Mouse (Mus musculus): ENCODE data around the gene Rorb.
A peak's percentile ranks its signal among the peaks of the same experiment; 100 is the strongest.

Gene Rorb

DNA sequence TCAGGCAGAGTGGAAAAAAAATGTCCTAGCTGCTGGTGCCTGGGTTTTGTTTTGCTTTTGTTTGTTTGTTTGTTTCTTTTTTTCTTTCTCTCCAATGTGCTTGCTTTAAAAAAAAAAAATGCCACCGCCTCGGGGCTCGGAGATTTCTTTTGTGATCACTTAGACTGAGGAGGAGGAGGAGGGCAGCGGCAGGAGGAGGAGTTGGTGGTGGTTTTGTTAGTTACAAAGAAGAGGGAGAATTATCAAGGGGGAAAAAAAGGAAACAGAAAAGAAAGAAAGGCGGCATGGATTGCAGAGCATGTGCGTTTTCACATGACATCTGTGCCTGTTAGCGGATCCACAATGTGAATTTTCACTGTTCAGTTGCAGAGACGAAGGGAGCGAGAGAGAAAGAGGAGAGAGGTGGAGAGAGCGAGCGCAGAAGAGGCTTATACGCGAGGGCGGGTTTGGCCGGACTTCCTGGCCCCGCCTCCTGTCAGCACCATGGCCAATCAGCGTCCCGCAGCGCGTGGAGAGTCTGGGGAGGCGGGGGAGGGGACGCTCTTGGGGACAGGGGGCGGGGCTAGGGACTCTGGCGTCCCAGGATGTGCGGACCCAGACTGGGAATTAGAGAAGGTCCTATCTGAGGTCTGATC, at the start of gene Rorb:
TSS of gene Rorb (minus strand) at position 404 of the 635 bp plus-strand sequence.
- DNase-seq (ENCODE audit: extremely low read depth, insufficient read length, low spot score) = peak; percentile 85

DNA sequence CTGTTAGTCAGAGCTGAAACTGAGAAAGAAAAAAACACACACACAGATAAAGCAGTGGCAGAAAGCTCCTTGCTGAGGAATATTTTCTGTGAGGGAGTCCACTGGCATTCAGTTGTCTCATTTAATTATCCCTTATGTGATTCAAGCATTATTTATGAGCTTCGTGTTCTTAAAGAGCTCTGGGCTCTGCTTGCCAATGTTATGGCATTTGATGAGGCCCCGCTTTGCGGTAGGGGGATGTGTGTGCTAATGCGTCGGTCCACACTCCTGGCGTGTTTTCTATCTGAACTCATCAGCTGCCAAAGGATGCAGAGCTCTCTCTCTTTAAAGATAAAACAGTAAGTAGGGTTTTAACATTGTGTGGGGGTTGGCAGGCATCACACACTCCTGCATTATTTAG, 37.9 kb upstream of the Rorb start:
- no peak for DNase-seq (ENCODE audit: extremely low read depth, insufficient read length, low spot score)

DNA sequence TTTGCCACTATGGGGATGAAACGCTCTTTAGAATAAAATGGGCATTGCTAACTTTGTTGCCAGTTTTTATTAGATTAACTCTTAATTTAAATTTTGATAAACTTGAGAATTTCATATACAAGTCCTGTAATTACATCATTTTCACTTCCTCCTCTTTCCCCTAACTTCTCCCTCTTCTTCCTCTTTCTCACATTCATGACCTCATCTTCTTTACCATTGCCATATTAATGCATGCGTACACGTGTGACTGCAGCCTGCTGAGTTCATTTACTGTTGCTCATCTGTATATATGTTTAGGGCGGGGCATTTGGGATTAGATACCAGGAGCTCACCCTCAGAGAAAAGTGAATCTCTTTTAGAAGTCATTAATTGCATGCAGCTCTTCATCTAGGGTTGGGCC, 33.5 kb upstream of the Rorb start:
- no peak for DNase-seq (ENCODE audit: extremely low read depth, insufficient read length, low spot score)

DNA sequence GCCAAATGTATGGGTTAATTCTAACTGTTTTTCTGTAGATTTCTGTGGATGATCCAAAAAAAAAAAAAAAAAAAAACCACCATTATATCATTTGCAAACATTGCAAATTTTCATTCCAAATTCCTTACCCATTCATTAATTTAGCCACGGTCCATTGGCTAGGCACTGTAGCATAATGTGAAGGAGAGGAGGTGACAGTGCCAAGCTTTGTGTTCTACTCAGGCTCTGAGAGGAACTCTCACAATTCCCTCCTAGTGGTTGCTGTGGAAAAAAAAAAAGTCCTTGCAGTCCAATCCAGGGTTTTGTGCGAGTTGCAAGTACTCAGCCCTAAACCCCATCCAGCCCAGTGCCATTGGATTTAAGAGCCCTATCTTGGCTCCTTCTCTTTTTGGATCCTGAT, 25.9 kb upstream of the Rorb start:
- no peak for DNase-seq (ENCODE audit: extremely low read depth, insufficient read length, low spot score)

GRCm38 (mm10) chr19:19135838-19136237, 24.8 kb upstream of the Rorb start:
- DNase-seq (ENCODE audit: extremely low read depth, insufficient read length, low spot score) = no peak

GRCm38 (mm10) chr19:19122324-19122723, 11.3 kb upstream of the Rorb start:
- DNase-seq (ENCODE audit: extremely low read depth, insufficient read length, low spot score) = no peak

DNA sequence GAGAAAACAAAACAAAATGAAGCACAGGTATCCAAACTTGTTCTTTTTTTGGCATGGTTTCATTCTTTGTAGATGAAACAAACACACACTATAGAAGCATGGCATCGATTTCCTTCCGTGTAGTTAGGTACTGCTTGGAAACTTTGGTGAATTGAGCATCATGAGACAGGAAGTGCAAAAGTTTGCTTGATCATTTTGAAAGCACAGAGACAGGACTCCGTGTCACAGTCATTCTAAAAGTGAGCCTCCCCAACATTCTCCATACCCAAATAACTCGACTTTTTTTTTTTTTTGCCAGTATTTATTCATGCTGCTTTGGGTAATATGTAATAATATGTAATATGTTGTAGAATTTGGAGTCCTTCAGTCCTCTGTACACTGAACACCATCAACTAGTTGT, 1.2 kb upstream of the Rorb start:
- no peak for DNase-seq (ENCODE audit: extremely low read depth, insufficient read length, low spot score)

DNA sequence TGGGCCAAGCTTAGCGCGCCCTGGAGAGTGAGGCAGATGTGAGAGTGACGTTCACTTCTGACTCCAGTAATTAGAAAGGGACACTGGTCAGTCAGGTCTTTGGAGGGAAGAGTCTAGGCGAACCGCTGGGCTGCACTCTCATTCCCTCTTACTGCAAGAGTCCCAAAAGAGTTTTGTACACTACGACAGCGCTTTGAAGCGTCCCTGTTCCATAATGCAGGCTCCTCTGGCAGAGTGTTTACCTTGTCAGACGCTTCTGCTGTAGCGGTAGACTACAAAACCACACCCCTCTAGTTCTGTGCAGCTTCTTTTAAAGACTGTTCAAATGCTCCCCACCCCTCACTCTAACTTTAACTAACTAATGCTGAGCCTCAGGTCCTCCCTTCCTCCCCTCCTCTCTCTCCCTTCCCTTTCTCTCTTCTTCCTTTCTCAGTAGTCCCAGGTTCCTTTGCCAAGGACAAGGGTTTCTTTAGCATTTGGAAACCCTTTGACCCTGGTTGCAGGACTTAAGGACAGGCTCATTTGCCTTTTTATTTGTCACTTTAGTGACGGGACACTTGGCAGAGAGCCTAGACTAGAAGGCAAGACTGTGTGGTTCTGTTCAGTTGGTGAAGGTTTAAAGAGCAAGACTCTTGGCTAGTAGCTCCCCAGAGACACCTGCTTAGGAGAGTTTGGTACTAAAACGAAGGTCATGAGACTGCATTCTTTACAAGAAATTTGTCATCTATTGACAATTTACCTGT, 603 bp upstream of the Rorb start:
- DNase-seq (ENCODE audit: extremely low read depth, insufficient read length, low spot score) = peak; percentile 49

- DNase-seq (ENCODE audit: extremely low read depth, insufficient read length, low spot score) = peak; percentile 70
Measured at GRCm38 (mm10) chr19:19110011-19110768, 806 bp downstream of the Rorb start.

GRCm38 (mm10) chr19:19108596-19109381, 2.2 kb downstream of the Rorb start:
- no peak for DNase-seq (ENCODE audit: extremely low read depth, insufficient read length, low spot score)

DNA sequence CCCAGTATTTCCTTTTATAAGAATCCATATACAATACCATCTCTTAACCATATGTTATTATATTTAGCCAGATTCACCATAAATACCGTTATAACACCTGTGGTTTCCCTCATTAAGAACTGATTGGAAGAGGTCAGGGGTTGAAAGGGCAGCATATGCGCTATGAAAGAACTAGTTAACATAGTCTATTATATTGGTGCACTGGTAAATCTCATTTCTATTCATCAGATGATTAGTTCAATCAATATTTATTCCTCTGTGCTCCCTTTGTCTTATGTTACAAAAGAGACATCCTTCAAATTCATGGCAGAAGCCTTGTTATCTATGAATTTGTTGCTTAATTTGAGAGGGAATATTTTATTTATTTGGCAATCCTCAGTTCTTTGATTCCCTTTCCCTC, 6.4 kb downstream of the Rorb start:
- DNase-seq (ENCODE audit: extremely low read depth, insufficient read length, low spot score) = no peak

GRCm38 (mm10) chr19:19097149-19097548, 13.8 kb downstream of the Rorb start:
- no peak for DNase-seq (ENCODE audit: extremely low read depth, insufficient read length, low spot score)

- no peak for DNase-seq (ENCODE audit: extremely low read depth, insufficient read length, low spot score)
Measured at GRCm38 (mm10) chr19:19089427-19089826, 21.6 kb downstream of the Rorb start.

DNA sequence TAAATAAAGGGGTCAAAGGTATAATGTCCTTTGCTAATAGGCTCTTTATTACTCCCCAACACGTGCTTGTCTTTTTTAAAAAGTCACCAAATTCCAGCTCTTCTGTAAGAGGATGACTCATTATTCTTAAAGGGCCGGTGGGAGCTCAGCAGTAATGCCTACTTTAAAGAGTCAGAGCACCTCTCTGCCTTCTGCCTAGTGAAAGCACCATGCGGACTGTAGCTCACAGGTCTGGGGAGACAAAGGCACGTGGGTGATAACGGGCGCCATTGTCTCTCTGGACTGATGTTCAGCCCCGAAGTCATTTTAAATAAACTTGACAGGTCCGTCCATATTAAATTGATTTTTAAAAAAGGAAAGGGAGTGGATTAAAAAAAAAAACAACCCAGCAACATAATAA, 33.1 kb downstream of the Rorb start:
- DNase-seq (ENCODE audit: extremely low read depth, insufficient read length, low spot score) = no peak

- no peak for DNase-seq (ENCODE audit: extremely low read depth, insufficient read length, low spot score)
Measured at GRCm38 (mm10) chr19:19074756-19075155, 36.2 kb downstream of the Rorb start.

GRCm38 (mm10) chr19:19058710-19059398, 52.1 kb downstream of the Rorb start:
- DNase-seq (ENCODE audit: extremely low read depth, insufficient read length, low spot score) = no peak

DNA sequence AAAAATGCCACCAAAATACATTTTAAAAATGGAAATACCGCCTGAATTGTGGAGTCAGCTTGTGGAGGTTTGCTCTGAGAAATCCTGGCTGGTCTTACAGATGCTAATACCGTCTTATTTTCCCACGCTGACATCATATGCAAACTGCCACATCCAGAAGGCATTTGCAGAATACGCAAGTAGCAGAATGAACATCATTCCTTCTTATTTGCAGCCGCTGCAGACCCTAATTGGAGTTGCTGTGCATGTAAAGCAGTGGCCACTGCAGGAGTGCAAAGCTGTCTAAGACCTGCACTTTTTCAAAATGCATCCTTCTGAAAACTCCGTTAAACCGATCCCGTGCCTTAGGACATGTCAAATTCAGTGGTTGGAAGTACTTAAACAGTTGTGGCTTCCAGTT, 52.8 kb downstream of the Rorb start:
- no peak for DNase-seq (ENCODE audit: extremely low read depth, insufficient read length, low spot score)

- no peak for DNase-seq (ENCODE audit: extremely low read depth, insufficient read length, low spot score)
Measured at GRCm38 (mm10) chr19:19043138-19043537, 67.9 kb downstream of the Rorb start.

GRCm38 (mm10) chr19:19040800-19041199, 70.2 kb downstream of the Rorb start:
- DNase-seq (ENCODE audit: extremely low read depth, insufficient read length, low spot score) = no peak

All from 3134 (cell line).